Mouse (Mus musculus) stomach, postnatal 0 days (tissue): Measurements from ENCODE around the gene Agmat.

Experiments used
- CTCF ChIP-seq: IDR thresholded peaks from 2 replicates; pipeline ENCODE4 v1.5.1; 2016; ENCODE audit warnings: antibody characterized with exemption, low read depth, mild to moderate bottlenecking, moderate library complexity
- EP300 ChIP-seq: optimal IDR thresholded peaks from 2 replicates; pipeline ENCODE3; 2016; ENCODE audit warnings: antibody characterized with exemption

DNA sequence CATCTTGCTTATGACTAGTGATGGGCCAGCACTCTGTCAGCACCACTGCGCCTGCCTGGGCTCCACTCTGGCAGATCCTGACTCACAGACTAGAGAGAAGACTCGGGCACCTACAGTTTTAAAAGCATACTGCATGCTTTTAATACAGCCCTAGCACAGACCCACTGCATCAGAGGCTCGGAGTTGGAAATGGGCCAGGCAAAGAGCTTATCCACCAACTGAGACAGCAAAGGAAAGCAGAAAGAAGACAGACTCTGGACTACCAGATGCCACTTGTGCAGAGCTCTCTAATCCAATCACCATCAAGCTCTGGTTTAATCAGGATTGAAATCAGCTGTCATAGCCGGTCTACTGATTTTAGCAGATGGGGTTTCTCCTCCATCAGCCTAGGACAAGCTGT is 41.1 kb upstream of the Agmat start:
- TF ChIP-seq CTCF (no peak), EP300 (no peak)
